Mouse (Mus musculus) urinary bladder, postnatal 4 days (tissue): ENCODE results near the gene Hdac2.

Source experiments
- DNase-seq, 2 experiments: peaks; one replicate each; pipeline ENCODE4 v3.0.0; 2021 to 2022; ENCODE audit warnings: low spot score in 2 of 2

The Hdac2 gene

DNA sequence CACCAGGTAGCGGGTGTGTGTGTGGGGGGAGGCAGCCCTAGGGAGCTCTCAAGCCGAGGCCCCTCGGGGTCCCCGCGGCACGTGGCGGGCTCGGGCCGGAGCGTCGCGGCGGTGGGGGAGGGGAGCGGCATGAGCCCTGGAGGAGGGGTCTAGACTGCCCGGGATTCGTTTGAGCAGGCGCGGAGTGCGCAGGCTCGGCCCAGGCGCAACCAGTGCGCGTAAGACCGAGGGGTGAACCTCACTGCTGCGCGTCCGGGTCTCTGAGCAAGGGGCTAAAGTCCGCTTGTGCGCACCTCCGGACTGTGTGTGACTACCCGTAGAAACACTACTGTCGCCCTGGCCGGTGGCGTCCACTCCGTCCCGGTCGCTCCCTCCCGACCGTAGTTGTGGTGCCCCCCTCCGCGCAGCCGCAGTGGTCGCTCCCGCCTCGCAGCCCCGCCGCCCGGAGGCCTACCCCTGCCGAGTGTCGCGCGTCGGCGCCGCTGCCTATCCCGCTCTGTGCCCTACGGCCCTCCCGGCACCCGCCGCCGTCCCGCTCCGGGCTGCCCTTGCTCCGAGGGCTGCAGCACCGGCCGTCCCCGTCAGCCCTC is at the start of gene Hdac2:
TSS of gene Hdac2 (plus strand) at position 459 of the 590 bp plus-strand sequence.
- DNase-seq, result peak; percentile 83 to 85

DNA sequence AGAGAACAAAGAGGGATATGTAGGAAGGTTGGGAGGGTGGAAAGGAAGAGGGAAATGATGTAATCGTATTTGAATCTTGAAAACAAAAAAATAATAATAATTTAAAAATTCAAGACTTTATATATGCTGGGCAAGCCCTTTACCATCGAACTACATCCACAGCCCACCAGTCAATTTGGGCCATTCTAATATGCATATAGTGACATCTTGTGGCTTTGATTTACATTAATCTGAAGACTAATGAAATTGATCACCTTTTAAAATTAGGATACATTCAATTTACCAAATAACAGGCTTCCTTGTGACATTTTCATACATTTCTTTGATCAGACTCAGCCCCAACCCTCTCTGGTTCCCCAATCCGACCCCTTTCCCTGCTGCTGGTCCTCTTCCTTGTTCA is 46.1 kb upstream of the Hdac2 start:
- no peak for DNase-seq

GRCm38 (mm10) chr10:36935863-36936262 is 38.5 kb upstream of the Hdac2 start:
- no peak for DNase-seq

- no peak for DNase-seq
These were observed 38.1 kb upstream of the Hdac2 start for GRCm38 (mm10) chr10:36936271-36936670.

- no peak for DNase-seq
These were observed 22.6 kb upstream of the Hdac2 start for GRCm38 (mm10) chr10:36951742-36952141.

GRCm38 (mm10) chr10:36952622-36953021 is 21.7 kb upstream of the Hdac2 start:
- DNase-seq, result no peak

DNA sequence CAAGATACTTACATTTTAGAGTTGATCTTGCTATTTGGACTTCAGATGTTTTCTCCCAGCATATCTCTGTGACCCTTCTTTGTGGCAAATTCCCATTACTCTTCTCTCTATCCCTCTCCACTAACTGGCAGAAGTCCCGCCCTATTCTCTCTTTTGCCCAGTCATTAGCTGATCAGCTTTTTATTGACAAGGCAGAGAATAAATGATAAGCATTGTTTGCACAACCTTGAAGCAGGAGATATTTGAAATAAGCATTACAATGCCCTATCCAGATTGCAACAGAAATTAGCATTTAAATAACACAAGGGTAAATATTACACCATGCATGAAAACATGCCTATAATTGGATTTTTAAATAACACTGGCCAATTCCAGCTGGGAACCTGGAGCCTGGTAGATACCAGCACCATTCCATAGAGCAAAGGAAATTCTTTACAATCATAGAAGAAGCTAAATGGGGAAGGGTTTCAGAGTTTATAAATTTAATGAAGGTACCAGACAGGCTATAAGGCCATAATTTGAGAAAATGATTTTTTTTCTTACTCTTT is 14.7 kb upstream of the Hdac2 start:
- no peak for DNase-seq

DNA sequence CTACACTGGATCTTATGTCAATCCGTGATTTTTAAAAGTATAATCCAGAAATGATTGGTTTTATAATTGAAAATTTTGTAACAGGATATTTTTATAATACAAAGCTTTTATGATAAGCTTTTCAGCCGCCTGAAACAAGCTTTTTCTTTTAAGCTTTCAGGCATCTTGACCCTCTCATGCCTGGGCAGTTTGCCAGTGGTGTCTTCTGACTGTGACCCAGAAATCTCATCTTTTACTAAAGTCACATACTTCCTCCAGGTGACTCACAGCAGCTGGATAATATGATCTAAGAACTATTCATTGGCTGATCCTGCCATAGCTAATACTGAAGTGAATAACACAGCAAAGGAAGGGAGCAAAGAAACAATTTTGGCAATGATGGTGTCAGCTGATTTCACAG is 9.9 kb upstream of the Hdac2 start:
- no peak for DNase-seq

DNA sequence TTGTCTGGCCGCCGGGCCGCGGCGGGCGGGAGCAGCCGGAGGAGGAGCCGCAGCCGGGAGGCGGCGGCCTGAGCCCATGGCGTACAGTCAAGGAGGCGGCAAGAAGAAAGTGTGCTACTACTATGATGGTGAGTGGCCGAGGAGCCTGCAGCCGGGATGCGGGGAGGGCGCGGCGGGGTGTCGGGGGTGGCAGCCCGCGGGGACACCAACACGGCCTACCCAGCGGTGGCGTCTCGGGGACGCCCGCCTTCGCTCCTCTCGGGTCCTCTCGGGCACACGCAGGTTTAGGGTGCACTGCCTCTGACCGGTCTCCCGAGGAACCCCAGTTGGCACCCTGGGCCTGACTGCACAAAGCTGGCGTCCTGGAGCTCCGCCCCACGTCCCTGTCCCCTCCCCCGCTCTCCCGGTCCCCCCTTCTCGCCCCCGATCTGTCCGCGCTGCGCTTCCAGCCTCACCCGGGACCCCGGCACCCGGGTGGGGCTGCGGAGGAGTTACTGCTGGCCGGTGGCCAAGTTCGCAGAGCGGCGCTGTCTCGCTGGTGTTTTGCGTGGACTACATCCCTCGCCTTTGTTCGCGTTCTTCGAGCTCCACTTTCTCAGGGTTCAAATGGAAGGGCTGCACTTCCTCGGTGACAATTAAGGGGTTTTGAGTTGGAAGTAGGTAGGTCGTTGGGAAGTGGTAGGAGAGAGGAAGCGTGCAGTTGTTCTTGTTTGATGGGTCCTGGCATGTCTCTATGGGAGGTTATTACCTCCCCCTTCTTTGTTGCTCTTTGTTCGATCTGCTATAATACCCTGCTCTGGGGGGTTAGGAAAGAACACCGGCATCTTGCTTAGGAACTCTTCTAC is 554 bp downstream of the Hdac2 start:
- peak; percentile 62 to 70 for DNase-seq

DNA sequence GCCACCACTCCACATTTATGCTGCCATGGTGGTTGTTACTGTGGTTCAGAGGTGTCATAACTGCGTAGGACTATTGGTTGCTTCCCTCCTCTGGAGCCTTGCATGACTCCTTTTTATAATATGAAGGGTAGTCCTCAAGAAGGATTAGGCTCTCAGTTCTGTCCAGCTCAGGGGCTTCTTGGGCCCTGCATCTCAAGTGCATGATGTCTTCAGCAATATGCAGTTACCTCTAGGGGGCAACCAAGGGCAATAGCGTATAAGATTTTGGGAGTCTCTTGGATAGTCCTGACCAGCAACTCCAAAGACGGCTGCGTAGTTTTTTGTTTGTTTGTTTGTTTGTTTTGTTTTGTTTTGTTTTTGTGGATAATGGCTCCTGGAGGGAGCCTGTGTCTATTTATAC is 7.5 kb downstream of the Hdac2 start:
- DNase-seq, result no peak

- no peak for DNase-seq
These were observed 17.8 kb downstream of the Hdac2 start for GRCm38 (mm10) chr10:36992149-36992548.

DNA sequence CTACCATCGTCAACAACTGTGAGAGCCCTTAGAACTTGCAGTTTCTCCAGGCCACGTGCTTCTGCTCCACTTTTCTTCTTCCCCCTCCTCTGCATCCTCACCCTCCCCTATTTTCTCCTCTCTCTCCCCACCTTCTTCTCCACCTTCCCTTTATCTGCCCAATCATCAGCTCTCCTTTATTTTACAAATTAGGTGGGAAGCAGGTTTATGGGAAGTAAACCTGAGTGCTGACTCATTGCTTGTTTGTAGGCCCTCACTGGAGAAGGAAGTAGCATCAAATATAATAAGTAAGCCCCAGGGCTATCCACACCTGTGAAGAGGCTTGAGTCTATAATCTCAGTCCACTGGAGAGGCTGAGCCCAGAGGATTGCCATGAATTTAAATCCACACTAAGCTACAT is 26.5 kb downstream of the Hdac2 start:
- DNase-seq, result no peak

DNA sequence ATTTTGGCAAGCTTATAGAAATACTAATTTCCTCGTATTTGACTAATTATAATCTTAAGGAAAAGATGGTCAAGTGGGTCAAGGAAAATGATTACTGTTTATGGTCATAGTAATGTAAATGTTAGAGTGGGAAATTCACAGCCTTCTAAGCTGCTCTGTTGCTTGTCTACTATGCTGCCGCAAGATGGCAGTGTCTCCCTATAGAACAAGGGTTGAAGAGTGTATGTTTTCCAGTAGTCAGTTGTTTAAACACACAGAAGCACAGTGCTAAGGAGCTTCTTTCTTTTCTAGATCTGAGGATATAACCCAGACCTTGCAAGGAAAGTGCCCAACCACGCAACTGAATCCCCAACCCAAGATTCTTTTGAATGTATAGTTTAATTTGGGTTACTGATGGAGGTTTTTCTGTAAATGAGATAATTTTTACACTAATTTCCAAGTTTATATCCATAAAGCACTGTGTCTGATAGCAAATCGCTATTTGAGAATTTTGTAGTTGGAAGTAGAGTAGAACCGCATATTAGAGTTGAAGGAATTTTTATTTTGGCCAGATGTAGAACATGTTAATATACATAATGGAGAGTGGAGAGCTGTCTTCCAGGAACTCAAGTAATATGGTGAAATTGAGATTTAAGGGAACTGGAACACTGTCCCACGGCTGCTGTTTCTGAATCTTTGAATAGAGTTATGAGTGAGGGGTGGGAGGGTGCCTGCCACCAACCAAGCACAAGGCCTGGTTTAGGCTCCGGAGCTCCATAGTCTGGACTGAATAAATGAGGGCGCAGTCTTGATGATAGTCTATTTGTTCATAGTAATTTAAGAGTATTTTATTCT is 40.1 kb downstream of the Hdac2 start:
- DNase-seq, result peak; percentile 34 to 73

DNA sequence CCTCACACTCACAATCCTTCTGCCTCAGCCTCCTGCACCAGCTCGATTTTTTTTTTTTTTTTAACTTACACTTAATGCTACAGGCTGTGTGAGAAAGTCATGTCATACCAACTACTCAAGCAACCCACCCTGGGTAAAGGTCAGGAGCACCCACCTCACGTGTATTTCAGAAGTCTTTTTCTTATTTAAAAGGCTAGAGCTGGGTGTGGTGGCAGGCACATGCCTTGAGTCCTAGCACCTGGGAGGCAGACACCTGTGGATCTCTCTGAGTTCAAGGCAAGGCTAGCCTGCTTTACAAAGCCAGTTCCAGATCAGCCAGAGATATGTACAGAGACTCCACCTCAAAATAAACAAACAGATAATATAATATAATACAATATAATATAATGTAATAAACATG is 41.4 kb downstream of the Hdac2 start:
- DNase-seq, result no peak

DNA sequence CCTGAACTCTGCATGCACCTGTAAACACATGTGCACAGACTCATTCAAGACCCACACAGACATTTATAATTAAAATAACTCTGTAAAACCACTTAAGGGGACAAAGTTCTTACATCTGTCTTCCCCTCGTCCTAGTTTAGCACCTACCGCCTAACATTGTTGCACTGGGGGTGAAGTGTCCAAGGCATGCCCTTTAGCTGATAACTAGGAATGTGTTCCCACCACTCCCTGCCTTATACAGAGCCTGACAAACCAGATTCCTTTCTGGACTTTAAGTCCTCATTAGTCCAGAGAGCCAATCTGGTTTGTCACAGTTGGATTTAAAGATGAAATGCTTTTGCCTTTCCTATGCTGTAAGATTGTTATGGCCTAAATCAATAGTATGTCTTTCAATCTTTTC is 41.9 kb downstream of the Hdac2 start:
- DNase-seq, result no peak

DNA sequence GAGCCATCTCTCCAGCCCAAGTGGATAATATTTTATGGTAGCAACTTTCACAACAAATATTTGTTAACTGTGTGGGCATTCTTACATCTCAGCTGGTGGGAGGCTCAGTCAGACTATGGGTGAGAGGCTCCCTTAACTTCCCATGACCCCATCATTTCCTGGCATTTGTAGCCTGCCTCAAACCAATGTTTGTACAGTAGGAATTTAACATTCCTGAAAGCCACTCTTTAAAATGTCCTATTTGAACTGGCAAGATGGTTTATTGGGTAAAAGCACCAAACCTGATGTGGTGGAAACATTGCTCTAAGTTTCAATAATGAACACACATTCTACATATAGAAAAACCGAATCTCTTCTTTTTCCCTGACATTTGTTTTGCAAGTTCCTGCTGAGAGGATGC is 50.0 kb downstream of the Hdac2 start:
- no peak for DNase-seq

GRCm38 (mm10) chr10:37028651-37029050 is 54.3 kb downstream of the Hdac2 start:
- DNase-seq, result no peak

- no peak for DNase-seq
These were observed 60.8 kb downstream of the Hdac2 start for GRCm38 (mm10) chr10:37035090-37035497.

DNA sequence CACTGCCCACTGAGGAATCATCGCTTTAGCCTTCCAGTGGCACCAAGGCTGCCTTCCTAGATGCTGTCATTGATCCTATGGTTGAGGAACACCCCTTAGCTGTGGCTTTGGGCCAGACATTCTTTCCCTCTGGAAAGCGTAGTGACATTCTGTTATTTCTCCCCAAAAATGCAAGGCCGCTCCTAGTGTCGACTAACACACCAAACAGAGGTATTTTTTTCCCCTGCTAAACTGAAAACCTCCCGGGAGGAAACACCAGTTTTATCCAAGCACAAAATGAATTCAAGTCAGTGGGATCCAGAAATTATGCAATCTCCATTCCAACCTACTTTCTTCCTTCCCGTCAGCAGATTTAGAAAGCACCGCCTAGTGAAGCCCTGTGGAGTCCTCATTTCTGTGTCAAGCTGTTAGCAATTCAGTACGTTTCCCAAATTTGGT is 73.3 kb downstream of the Hdac2 start:
- DNase-seq, result peak in 1 of 2 experiments; percentile 19
